Mouse (Mus musculus) midbrain, embryonic 13.5 days (tissue): ENCODE results near the gene Ptges. TPM values are rescaled to one million over a fixed set of nuclear protein-coding genes. Genes with fewer than 3 reads are reported as not detected.
A peak's percentile ranks its signal among the peaks of the same experiment; 100 is the strongest.

Experiments used
- ATAC-seq: fragments of 200-750 bp; cut with Nextera tagmentation; 2 replicates; pipeline ENCODE4 v1.8.0; 2017; ENCODE audit warnings: mild to moderate bottlenecking, moderate TSS enrichment, moderate library complexity
- H3K27ac ChIP-seq: fragments of 300-500 bp; sonication (generic); 2 replicates; pipeline ENCODE4 v1.5.1; 2015; ENCODE audit warnings: inconsistent platforms, mild to moderate bottlenecking, moderate library complexity
- H3K27me3 ChIP-seq: fragments of 300-500 bp; sonication (generic); 2 replicates; pipeline ENCODE4 v1.6.1; 2015; ENCODE audit warnings: mild to moderate bottlenecking, inconsistent platforms
- H3K36me3 ChIP-seq: fragments of 300-500 bp; sonication (generic); 2 replicates; pipeline ENCODE4 v1.6.1; 2015; ENCODE audit warnings: mild to moderate bottlenecking, inconsistent platforms
- H3K4me1 ChIP-seq: fragments of 300-500 bp; sonication (generic); replicated peaks from 2 replicates; pipeline ENCODE4 v1.6.1; 2015; ENCODE audit warnings: inconsistent platforms
- H3K4me2 ChIP-seq: fragments of 300-500 bp; sonication (generic); replicated peaks from 2 replicates; pipeline ENCODE4 v1.6.1; 2015; ENCODE audit warnings: moderate library complexity, mild to moderate bottlenecking, inconsistent platforms
- H3K4me3 ChIP-seq: fragments of 300-500 bp; sonication (generic); replicated peaks from 2 replicates; pipeline ENCODE4 v1.5.1; 2015; ENCODE audit warnings: mild to moderate bottlenecking, inconsistent platforms
- H3K9ac ChIP-seq: fragments of 300-500 bp; sonication (generic); replicated peaks from 2 replicates; pipeline ENCODE4 v1.6.1; 2015; ENCODE audit warnings: mild to moderate bottlenecking, inconsistent platforms
- H3K9me3 ChIP-seq: fragments of 300-500 bp; sonication (generic); 2 replicates; pipeline ENCODE4 v1.6.1; 2016; ENCODE audit warnings: mild to moderate bottlenecking, inconsistent platforms
- WGBS: fragments of 180-500 bp; shearing (Covaris S2); methylation state at CpG from one replicate; pipeline ENCODE4 v1.1.7; 2015; 5-methylcytosine and 5-hydroxymethylcytosine counted together
- polyA plus RNA-seq: library from polyadenylated mRNA; unstranded; fragments of >200 nt; fragmentation: Nextera tagmentation; extraction: Ambion mirVana; gene quantifications from 2 replicates; pipeline ENCODE4 v1.2.1, GENCODE M21; 2015

The Ptges gene
- polyA plus RNA-seq, 1 experiment from 2014 or later = 2.9 TPM

GRCm38 (mm10) chr2:30891002-30891401 lies 38.7 kb downstream of the Ptges start:
- Histone ChIP-seq H3K36me3 (no peaks in the 10 kb centered on the region), H3K27me3 (no peaks in the 10 kb centered on the region), H3K4me3 (no peak overlapping the region), H3K4me1 (no peaks in the 10 kb centered on the region), H3K27ac (no peak overlapping the region), H3K4me2 (no peak overlapping the region), H3K9ac (no peak overlapping the region), H3K9me3 (no peaks in the 10 kb centered on the region)
- 0 out of 2 replicates have a peak, but pooled peaks have one; percentile 62 for ATAC-seq
- WGBS = 8% methylated on average over 3 of the region's 3 CpGs

- Histone ChIP-seq H3K36me3 (no peaks in the 10 kb centered on the region), H3K4me1 (no peaks in the 10 kb centered on the region), H3K9ac (no peak overlapping the region), H3K9me3 (no peaks in the 10 kb centered on the region), H3K4me2 (no peak overlapping the region), H3K27me3 (no peaks in the 10 kb centered on the region), H3K4me3 (no peak overlapping the region), H3K27ac (no peak overlapping the region)
- no peak for ATAC-seq
- WGBS = 59% methylated on average over 9 of the region's 9 CpGs
Measured at GRCm38 (mm10) chr2:30885453-30886163, 44.1 kb downstream of the Ptges start.

GRCm38 (mm10) chr2:30884852-30885373 lies 44.8 kb downstream of the Ptges start:
- no peak overlapping the region for H3K4me2 ChIP-seq
- no peak overlapping the region for H3K27ac ChIP-seq
- H3K9me3 ChIP-seq = no peaks in the 10 kb centered on the region
- no peaks in the 10 kb centered on the region for H3K4me1 ChIP-seq
- no peak for ATAC-seq
- no peaks in the 10 kb centered on the region for H3K36me3 ChIP-seq
- H3K9ac ChIP-seq = no peak overlapping the region
- H3K27me3 ChIP-seq = no peaks in the 10 kb centered on the region
- WGBS = 89% methylated on average over 4 of the region's 4 CpGs
- no peak overlapping the region for H3K4me3 ChIP-seq

GRCm38 (mm10) chr2:30881215-30881614 lies 48.4 kb downstream of the Ptges start:
- Histone ChIP-seq H3K27ac (no peak overlapping the region), H3K4me1 (no peaks in the 10 kb centered on the region), H3K9ac (no peak overlapping the region), H3K4me3 (no peak overlapping the region), H3K27me3 (no peaks in the 10 kb centered on the region), H3K36me3 (no peaks in the 10 kb centered on the region), H3K4me2 (no peak overlapping the region), H3K9me3 (no peaks in the 10 kb centered on the region)
- 86% methylated on average over 7 of the region's 7 CpGs for WGBS
- ATAC-seq = no peak

- WGBS = 91% methylated on average over 15 of the region's 15 CpGs
- no peak overlapping the region for H3K4me3 ChIP-seq
Measured at GRCm38 (mm10) chr2:30879481-30879880, 50.2 kb downstream of the Ptges start.

GRCm38 (mm10) chr2:30875621-30876432 lies 53.8 kb downstream of the Ptges start:
- Histone ChIP-seq H3K4me1 (0 out of 2 replicates have a peak, but pooled peaks cover 5% of the 10 kb centered on the region), H3K36me3 (no peaks in the 10 kb centered on the region), H3K4me2 (no peak overlapping the region), H3K9me3 (no peaks in the 10 kb centered on the region), H3K27ac (no peak overlapping the region), H3K27me3 (no peaks in the 10 kb centered on the region), H3K4me3 (no peak overlapping the region), H3K9ac (no peak overlapping the region)
- ATAC-seq = no peak
- WGBS = 47% methylated on average over 11 of the region's 11 CpGs

More at GRCm38 (mm10) chr2:30879481-30879880, 50.2 kb downstream of the Ptges start:
- H3K4me2 ChIP-seq = no peak overlapping the region
- no peaks in the 10 kb centered on the region for H3K36me3 ChIP-seq
- ATAC-seq = no peak
- no peak overlapping the region for H3K27ac ChIP-seq
- H3K9ac ChIP-seq = no peak overlapping the region
- H3K9me3 ChIP-seq = no peaks in the 10 kb centered on the region
- 0 out of 2 replicates have a peak, but pooled peaks cover 1% of the 10 kb centered on the region for H3K4me1 ChIP-seq
- no peaks in the 10 kb centered on the region for H3K27me3 ChIP-seq

GRCm38 (mm10) chr2:30875096-30875495 lies 54.6 kb downstream of the Ptges start:
- Histone ChIP-seq H3K27ac (no peak overlapping the region), H3K9me3 (no peaks in the 10 kb centered on the region), H3K9ac (no peak overlapping the region), H3K4me3 (no peak overlapping the region), H3K4me2 (no peak overlapping the region), H3K36me3 (no peaks in the 10 kb centered on the region), H3K27me3 (no peaks in the 10 kb centered on the region), H3K4me1 (0 out of 2 replicates have a peak, but pooled peaks cover 5% of the 10 kb centered on the region)
- ATAC-seq = no peak
- WGBS = 81% methylated on average over 7 of the region's 7 CpGs

GRCm38 (mm10) chr2:30874445-30874844 lies 55.2 kb downstream of the Ptges start:
- ATAC-seq = no peak
- Histone ChIP-seq H3K4me2 (no peak overlapping the region), H3K27me3 (no peaks in the 10 kb centered on the region), H3K4me3 (no peak overlapping the region), H3K36me3 (no peaks in the 10 kb centered on the region), H3K9ac (no peak overlapping the region), H3K27ac (no peak overlapping the region), H3K4me1 (0 out of 2 replicates have a peak, but pooled peaks cover 5% of the 10 kb centered on the region), H3K9me3 (no peaks in the 10 kb centered on the region)
- WGBS = 32% methylated on average over 10 of the region's 10 CpGs

- Histone ChIP-seq H3K4me3 (no peak overlapping the region), H3K27ac (no peak overlapping the region), H3K9me3 (no peaks in the 10 kb centered on the region), H3K36me3 (no peaks in the 10 kb centered on the region), H3K4me1 (0 out of 2 replicates have a peak, but pooled peaks cover 5% of the 10 kb centered on the region), H3K9ac (no peak overlapping the region), H3K27me3 (no peaks in the 10 kb centered on the region), H3K4me2 (no peak overlapping the region)
- no peak for ATAC-seq
- 81% methylated on average over 6 of the region's 6 CpGs for WGBS
Measured at GRCm38 (mm10) chr2:30872669-30873068, 57.0 kb downstream of the Ptges start.

GRCm38 (mm10) chr2:30870863-30871262 lies 58.8 kb downstream of the Ptges start:
- no peak overlapping the region for H3K4me2 ChIP-seq
- no peak overlapping the region for H3K9ac ChIP-seq
- H3K4me3 ChIP-seq = no peak overlapping the region
- WGBS = 70% methylated on average over 8 of the region's 8 CpGs
- 0 out of 2 replicates have a peak, but pooled peaks cover 5% of the 10 kb centered on the region for H3K4me1 ChIP-seq
- no peaks in the 10 kb centered on the region for H3K27me3 ChIP-seq
- no peak for ATAC-seq
- no peaks in the 10 kb centered on the region for H3K9me3 ChIP-seq
- no peaks in the 10 kb centered on the region for H3K36me3 ChIP-seq
- H3K27ac ChIP-seq = no peak overlapping the region

GRCm38 (mm10) chr2:30865426-30865825 lies 64.2 kb downstream of the Ptges start:
- Histone ChIP-seq H3K36me3 (no peaks in the 10 kb centered on the region), H3K9me3 (no peaks in the 10 kb centered on the region), H3K4me1 (peaks cover 4% of the 10 kb centered on the region; the same call in 1 of the 2 replicates), H3K27me3 (peaks cover 17% of the 10 kb centered on the region), H3K27ac (no peak overlapping the region), H3K4me2 (peak overlapping the region; percentile 46; the same call in 1 of the 2 replicates), H3K9ac (no peak overlapping the region), H3K4me3 (no peak overlapping the region)
- no peak for ATAC-seq
- 50% methylated on average over 3 of the region's 3 CpGs for WGBS

- WGBS = 2% methylated on average over 35 of the region's 35 CpGs
- no peak for ATAC-seq
- Histone ChIP-seq H3K4me2 (peak overlapping the region; percentile 46), H3K27me3 (peaks cover 17% of the 10 kb centered on the region), H3K9ac (peak overlapping the region; percentile 21; the same call in 1 of the 2 replicates), H3K36me3 (no peaks in the 10 kb centered on the region), H3K4me3 (peak overlapping the region; percentile 24), H3K9me3 (no peaks in the 10 kb centered on the region), H3K27ac (no peak overlapping the region), H3K4me1 (peaks cover 4% of the 10 kb centered on the region; the same call in 1 of the 2 replicates)
Measured at GRCm38 (mm10) chr2:30864968-30865381, 64.7 kb downstream of the Ptges start.
